Mouse (Mus musculus) telencephalon, adult 2 months (tissue): ENCODE results near the gene Ybey.

Experiments
- DNase-seq: peaks from one replicate; pipeline ENCODE4 v3.0.0-alpha.2; 2011; ENCODE audit warnings: low read depth, low spot score

The Ybey gene

GRCm38 (mm10) chr10:76468203-76469162, at the start of gene Ybey, which contains the start of gene Mcm3ap:
Gene Ybey, minus strand, starts transcription at chr10:76469114.
Gene Mcm3ap, plus strand, starts transcription at chr10:76468927.
- DNase-seq = peak; percentile 91

GRCm38 (mm10) chr10:76512965-76513583, 44.2 kb upstream of the Ybey start:
- DNase-seq = no peak

GRCm38 (mm10) chr10:76505865-76506264, 37.0 kb upstream of the Ybey start:
- no peak for DNase-seq

- DNase-seq = no peak
Observed at GRCm38 (mm10) chr10:76504271-76504943, 35.5 kb upstream of the Ybey start.

- no peak for DNase-seq
Observed at GRCm38 (mm10) chr10:76497522-76497921, 28.6 kb upstream of the Ybey start.

- peak; percentile 26 for DNase-seq
Observed at GRCm38 (mm10) chr10:76496366-76496765, 27.5 kb upstream of the Ybey start.

- DNase-seq = no peak
Observed at GRCm38 (mm10) chr10:76495501-76495900, 26.6 kb upstream of the Ybey start.

- no peak for DNase-seq
Observed at GRCm38 (mm10) chr10:76493527-76493926, 24.6 kb upstream of the Ybey start.

- no peak for DNase-seq
Observed at GRCm38 (mm10) chr10:76489205-76489604, 20.3 kb upstream of the Ybey start.

- no peak for DNase-seq
Observed at GRCm38 (mm10) chr10:76488265-76488664, 19.4 kb upstream of the Ybey start.

- DNase-seq = no peak
Observed at GRCm38 (mm10) chr10:76486302-76486701, 17.4 kb upstream of the Ybey start.

GRCm38 (mm10) chr10:76481480-76481879, 12.6 kb upstream of the Ybey start:
- no peak for DNase-seq

GRCm38 (mm10) chr10:76480851-76481250, 11.9 kb upstream of the Ybey start:
- DNase-seq = no peak

GRCm38 (mm10) chr10:76473759-76474158, 4.8 kb upstream of the Ybey start:
- DNase-seq = no peak

GRCm38 (mm10) chr10:76462721-76463120, 6.2 kb downstream of the Ybey start:
- DNase-seq = no peak

- no peak for DNase-seq
Observed at GRCm38 (mm10) chr10:76462312-76462711, 6.6 kb downstream of the Ybey start.

- no peak for DNase-seq
Observed at GRCm38 (mm10) chr10:76461255-76461654, 7.7 kb downstream of the Ybey start.

GRCm38 (mm10) chr10:76455289-76455688, 13.6 kb downstream of the Ybey start:
- DNase-seq = no peak

- DNase-seq = no peak
Observed at GRCm38 (mm10) chr10:76448851-76449250, 20.1 kb downstream of the Ybey start, which contains the start of gene 2610028H24Rik. Gene 2610028H24Rik, plus strand, starts transcription at chr10:76449081.

GRCm38 (mm10) chr10:76447406-76448229, 21.3 kb downstream of the Ybey start:
- no peak for DNase-seq

- no peak for DNase-seq
Observed at GRCm38 (mm10) chr10:76445996-76446681, 22.8 kb downstream of the Ybey start.
